Mouse (Mus musculus): ENCODE measurements around the gene Atp10b.
"Not testable (repeated sequence)": the region's sequence is repeated elsewhere in the genome, so short reads cannot be mapped to it uniquely, and the experiment has no call there.

The Atp10b gene

GRCm38 (mm10) chr11:43149577-43149976 lies at the start of gene Atp10b:
Gene Atp10b (plus strand): TSS chr11:43149877.
- DNase-seq (ENCODE audit: low read depth, low spot score), result no peak

DNA sequence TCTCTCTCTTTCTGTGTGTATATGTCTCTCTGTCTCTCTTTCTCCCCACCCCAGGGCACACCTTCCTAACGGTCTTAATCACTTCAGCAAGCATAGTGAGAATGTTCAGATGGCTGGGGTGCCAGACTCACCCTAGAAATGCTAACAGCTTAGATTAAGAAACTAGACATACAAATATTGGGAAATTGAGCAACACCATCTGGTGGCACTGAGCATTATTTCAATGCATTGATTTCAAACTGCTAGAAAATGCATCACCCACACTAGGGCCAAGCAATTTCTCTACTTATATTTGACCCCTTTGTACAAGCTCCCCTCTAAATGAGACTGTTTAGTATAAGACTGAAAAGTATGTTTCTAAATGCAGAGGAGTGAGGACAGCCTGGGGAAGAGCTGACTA lies 48.3 kb upstream of the Atp10b start:
- no peak for DNase-seq (ENCODE audit: low read depth, low spot score)

DNA sequence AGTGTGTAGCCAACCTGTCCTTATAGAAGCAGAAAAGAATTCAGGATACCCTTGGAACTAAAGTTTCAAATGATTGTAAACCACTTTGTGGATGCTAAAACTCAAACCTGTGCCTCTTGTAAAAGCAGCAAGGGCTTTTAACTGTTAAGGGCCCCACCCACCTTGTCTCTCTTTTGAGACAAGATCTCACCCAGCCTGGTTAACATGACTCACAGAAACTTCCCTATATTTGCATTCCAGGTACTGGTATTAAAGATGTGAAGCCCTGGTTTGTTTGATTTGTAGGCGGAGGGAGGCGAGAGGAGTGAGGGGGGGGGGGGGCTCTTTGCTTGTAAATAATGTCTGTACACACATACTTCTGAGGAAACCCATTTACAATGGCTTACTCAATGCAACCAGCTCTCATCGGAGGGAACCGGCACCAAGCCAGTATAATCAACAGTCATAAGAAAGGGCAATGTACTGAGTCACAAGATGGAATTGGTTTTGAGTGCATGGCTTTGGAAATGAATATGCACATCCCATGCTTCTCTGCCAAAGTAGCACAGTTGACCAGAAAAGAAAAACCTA lies 23.7 kb upstream of the Atp10b start:
- DNase-seq (ENCODE audit: low read depth, low spot score), result no peak

GRCm38 (mm10) chr11:43126573-43126972 lies 23.1 kb upstream of the Atp10b start:
- DNase-seq (ENCODE audit: low read depth, low spot score), result not testable (repeated sequence)

DNA sequence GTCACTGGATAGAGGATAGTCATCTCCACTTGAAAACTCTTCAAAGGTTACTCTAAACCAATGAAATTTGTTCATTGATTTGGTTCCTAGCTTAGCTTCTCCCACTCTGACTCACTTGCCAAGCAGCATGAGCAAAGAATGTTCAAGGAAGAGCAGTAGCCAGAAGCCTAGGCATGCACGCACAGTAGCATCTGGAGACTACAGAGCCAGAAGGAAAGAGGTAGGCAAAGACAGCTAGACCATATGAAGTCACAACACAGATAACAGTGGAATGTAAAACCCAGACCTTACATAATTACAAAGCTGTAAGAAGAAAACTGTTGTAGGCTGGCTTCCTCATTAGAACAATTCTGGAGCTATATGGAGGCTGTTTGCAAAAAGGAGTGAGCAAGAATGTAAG lies 8.4 kb upstream of the Atp10b start:
- no peak for DNase-seq (ENCODE audit: low read depth, low spot score)

DNA sequence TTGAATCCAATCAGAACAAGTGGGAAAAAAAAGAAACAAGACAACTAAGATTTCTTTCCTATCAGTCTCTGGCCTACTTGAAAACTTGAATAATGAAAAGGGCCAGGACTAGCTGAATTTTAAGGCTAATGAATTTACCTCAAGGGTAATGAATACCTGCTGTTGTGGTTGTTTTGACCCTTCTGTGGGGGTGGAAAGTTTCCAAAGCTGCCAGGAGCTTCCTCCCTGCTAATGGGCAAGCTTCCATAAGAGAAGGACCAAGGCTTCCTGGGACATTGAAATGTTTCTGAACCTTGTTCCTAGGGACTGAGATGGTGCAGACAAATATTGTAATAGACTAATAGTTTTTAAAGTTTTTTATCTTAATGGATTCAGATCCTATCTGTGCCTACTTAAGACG lies 6.9 kb upstream of the Atp10b start:
- DNase-seq (ENCODE audit: low read depth, low spot score), result no peak

DNA sequence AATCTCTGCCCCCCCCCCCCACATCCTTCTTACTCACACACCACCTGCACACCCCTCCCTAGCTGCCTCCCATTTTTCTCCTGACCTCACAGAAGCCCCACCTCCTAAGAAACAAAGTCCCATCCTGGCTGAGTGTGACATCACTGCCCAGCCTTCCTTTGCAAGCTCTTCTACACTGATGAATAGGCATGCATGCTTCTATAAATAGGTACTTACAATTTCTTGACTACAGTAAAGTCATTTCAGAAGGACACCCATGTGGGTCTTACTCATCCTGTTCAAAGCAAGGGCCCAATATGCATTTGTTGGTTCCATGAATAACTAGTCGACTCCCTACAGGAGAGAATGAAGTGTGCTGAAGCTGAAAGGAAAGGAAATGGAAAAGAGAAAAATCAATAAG lies 5.5 kb upstream of the Atp10b start:
- no peak for DNase-seq (ENCODE audit: low read depth, low spot score)

DNA sequence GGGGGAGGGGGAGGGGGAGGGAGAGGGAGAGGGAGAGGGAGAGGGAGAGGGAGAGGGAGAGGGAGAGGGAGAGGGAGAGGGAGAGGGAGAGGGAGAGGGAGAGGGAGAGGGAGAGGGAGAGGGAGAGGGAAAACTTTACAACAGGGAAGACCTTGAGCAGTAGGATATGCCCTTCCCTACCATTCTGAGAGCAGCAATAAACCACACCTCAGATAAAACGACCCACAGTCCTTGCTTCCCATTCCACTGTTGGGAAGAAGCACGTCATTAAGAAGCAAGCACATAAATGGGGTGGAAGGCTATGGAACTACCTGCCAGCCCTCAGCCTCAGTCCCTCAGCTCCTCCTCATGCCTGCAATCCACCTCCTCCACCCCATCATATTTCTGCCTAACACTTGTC lies 4.8 kb upstream of the Atp10b start:
- not testable (repeated sequence) for DNase-seq (ENCODE audit: low read depth, low spot score)

- DNase-seq (ENCODE audit: low read depth, low spot score), result no peak
Observed at GRCm38 (mm10) chr11:43147380-43147779, 2.3 kb upstream of the Atp10b start.

DNA sequence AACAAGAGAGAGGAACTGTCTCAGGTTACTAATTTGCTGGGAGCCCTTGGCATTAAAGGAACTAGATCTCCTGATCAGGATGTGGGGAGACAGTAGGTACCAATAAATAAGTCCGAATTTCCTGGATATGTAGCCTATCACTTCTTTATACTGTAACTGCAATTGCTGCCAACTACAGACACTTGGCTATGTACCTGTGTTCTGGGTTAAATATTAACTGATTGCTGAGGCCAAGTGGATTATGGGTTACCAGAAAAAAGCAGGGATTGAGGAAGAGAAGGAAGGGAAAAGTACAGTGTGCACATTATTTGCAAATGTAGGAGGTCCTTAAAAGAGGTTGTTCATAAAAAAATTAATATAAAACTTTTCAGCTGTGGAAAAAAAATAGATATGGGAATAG lies 1.3 kb upstream of the Atp10b start:
- DNase-seq (ENCODE audit: low read depth, low spot score), result no peak

DNA sequence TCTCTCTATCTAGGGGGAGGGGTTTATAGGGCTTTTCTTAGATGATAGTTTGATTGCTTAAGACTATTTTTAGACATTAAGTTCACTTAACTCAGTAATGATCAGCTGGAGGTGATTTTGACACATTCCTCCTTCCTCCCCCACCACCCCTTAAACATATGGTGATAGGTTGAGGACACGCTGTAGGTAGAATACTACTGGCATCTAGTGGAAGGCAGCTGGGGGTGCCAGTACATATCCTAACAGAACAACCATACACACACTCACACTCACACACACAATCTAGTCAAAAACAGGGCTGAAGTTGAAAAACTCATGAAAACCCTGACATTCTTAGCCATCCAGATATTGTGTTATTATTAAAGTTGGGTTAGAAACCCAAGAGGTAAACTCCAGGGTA lies 5.3 kb downstream of the Atp10b start:
- DNase-seq (ENCODE audit: low read depth, low spot score), result no peak

- no peak for DNase-seq (ENCODE audit: low read depth, low spot score)
Observed at GRCm38 (mm10) chr11:43155417-43155816, 5.7 kb downstream of the Atp10b start.

DNA sequence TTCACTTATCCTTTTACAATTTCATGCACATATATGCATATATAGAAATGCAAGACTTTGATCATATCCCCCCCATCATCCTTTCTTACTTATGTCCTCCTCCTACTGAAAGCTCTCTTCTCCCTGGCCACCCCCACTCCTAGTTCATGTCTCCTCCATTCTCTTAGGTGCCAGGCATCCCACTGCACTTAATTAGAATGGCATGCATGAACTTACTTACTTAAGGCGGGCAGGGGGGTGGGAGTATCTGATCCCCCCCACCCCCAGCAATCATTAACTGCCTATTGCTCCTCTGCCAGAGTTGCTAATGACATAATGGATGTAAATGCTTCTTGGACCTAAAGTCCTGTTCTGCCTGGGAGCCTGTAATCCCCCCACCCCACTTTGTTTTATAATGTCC lies 9.1 kb downstream of the Atp10b start:
- no peak for DNase-seq (ENCODE audit: low read depth, low spot score)

GRCm38 (mm10) chr11:43160188-43160942 lies 10.7 kb downstream of the Atp10b start:
- DNase-seq (ENCODE audit: low read depth, low spot score), result no peak

DNA sequence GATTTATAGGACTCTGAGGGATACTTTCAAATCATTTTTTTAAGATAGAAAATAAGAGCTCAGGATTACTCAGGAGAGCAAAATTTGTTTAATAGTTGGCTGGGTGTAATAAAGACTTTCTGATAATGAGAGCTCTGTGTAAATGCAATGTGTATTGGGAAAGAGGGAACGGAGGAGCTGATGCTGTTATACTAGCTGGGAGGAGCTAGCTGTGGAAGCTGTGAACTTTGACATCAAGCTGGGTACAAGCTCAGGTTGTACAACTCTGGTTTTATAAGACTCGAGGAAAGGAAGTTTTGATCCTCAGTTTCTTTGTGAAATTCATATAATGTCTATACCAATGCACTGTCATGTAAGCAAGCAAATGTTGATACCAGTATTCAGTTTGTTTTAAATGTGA lies 20.9 kb downstream of the Atp10b start:
- DNase-seq (ENCODE audit: low read depth, low spot score), result no peak

- DNase-seq (ENCODE audit: low read depth, low spot score), result peak; percentile 47
Observed at GRCm38 (mm10) chr11:43174359-43175116, 24.9 kb downstream of the Atp10b start.

GRCm38 (mm10) chr11:43182401-43182800 lies 32.7 kb downstream of the Atp10b start:
- DNase-seq (ENCODE audit: low read depth, low spot score), result no peak

GRCm38 (mm10) chr11:43182816-43183215 lies 33.1 kb downstream of the Atp10b start:
- DNase-seq (ENCODE audit: low read depth, low spot score), result no peak

DNA sequence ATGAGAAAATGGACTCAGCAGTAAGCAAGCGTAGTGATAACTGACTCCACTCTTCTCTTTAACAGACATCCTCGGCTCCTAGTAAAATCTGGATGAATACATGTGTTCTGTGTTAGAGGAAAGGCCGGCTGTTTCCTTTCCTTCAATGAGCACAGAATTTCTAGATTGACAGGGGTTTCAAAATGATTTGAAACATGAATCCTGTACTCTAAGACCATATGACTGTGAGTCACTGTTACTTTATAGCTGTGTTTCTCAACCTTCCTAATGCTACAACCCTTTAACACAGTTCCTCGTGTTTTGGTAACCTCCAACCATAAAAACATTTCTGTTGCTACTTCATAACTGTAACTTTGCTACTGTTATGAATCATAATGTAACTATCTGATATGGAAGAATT lies 33.8 kb downstream of the Atp10b start:
- no peak for DNase-seq (ENCODE audit: low read depth, low spot score)

DNA sequence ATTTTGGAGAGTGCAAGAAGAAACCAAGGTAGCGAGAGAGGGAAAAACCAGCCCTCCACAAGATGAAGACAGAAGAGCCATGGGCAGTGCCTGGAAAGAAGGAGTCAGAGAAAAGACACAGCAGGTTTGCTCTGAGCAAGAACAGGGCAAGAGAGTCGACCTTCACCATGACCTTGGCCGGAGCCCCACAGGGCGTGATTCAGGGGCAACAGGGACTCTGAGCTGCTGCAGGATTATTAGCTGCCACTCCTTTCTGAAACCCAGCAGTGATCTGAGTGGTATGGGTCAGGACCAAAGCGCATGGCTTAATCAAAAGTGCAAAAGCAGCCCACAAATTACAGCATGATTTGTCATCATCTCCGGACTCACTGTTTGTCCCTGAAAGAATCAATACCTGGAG lies 36.6 kb downstream of the Atp10b start:
- DNase-seq (ENCODE audit: low read depth, low spot score), result no peak

DNA sequence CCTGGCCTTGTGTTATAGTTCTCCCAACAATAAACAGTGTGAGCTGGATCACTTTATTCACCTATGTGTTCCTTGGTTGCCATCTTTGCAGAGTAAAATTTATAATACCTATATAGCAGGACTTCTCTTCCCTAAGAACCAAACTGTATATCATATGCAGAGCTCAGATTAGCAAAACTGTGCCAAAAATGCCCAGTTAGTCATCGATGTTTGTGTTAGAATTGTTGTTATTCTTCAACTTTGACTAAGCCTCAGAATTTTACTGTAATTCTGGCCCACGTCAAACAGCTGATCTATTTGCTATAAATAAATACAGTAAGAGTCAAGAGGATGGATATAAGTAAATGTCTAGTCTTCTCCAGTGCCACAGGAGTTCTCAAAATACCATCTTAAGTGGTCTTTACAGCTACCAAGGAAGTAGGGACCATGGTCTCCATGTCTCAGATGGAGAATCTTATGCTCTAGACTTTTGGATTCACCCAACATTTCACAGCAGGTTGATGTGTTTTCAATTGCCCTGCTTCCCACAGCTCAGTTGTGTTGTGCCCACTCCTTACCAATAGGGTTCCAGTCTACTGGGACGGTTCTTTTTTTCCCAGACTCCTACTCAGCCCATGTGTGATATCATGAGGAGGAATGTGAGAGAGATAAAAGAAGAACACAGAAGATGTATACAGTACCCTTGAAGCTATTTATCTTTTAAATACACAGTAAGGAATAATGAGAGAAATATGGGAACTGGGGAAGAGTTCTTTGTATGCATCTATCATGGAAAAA lies 40.3 kb downstream of the Atp10b start:
- DNase-seq (ENCODE audit: low read depth, low spot score), result no peak

DNA sequence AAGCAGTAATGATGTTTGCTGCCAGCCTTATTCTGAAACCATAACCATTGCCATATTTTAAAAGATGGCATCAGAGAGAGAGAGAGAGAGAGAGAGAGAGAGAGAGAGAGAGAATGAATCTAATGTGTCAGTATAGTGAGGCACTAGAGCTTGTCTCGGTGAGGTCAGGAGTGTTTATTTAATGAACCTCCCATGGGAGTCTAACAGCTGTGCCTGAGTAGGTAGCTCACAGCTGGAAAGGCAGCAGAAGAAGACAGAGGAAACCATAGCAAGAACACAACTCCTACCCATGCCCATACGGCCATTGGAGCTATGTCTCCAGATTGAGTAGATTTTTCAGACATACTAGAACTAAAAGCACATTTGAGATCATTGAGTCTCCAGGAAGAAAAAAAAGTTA lies 49.1 kb downstream of the Atp10b start:
- no peak for DNase-seq (ENCODE audit: low read depth, low spot score)

Measured in CD4-positive, CD25-positive, alpha-beta regulatory T cell, adult 2 months (primary cell).